Mouse (Mus musculus) liver, postnatal 0 days (tissue): Measurements from ENCODE around the gene Tmem230.

Experiments used
- CTCF ChIP-seq: sonication (generic); IDR thresholded peaks from 2 replicates; pipeline ENCODE4 v1.5.1; 2016; ENCODE audit warnings: antibody characterized with exemption, low read depth
- EP300 ChIP-seq: IDR thresholded peaks from 2 replicates; pipeline ENCODE4 v1.6.1; 2016; ENCODE audit warnings: antibody characterized with exemption, low read depth, mild to moderate bottlenecking

- TF ChIP-seq CTCF: no peak
- no peak for TF ChIP-seq EP300
Observed at GRCm38 (mm10) chr2:132281560-132282452, 34.2 kb upstream of the Tmem230 start.
